Mouse (Mus musculus) kidney, embryonic 16.5 days (tissue): ENCODE measurements around the gene Bclaf1. TPM values are rescaled to one million over a fixed set of nuclear protein-coding genes. Genes with fewer than 3 reads are reported as not detected.

Experiments used
- ATAC-seq: fragments of 200-750 bp; cut with Nextera tagmentation; 2 replicates; pipeline ENCODE4 v1.8.0; 2017; ENCODE audit warnings: moderate TSS enrichment; ENCODE audit not compliant: low FRiP score, low TSS enrichment
- H3K27ac ChIP-seq: fragments of 300-500 bp; sonication (generic); 2 replicates; pipeline ENCODE4 v1.5.1; 2014; ENCODE audit warnings: low read length
- H3K27me3 ChIP-seq: fragments of 300-500 bp; sonication (generic); 2 replicates; pipeline ENCODE4 v1.6.1; 2014; ENCODE audit warnings: low read length, control low read depth, mixed read lengths; ENCODE audit not compliant: insufficient read depth
- H3K36me3 ChIP-seq: fragments of 300-500 bp; sonication (generic); 2 replicates; pipeline ENCODE4 v1.6.1; 2014; ENCODE audit warnings: low read length, control low read depth, mixed read lengths; ENCODE audit not compliant: insufficient read depth
- H3K4me1 ChIP-seq: fragments of 300-500 bp; sonication (generic); 2 replicates; pipeline ENCODE4 v1.6.1; 2014; ENCODE audit warnings: low read length, control low read depth, mixed read lengths; ENCODE audit not compliant: insufficient read depth
- H3K4me2 ChIP-seq: fragments of 300-500 bp; sonication (generic); replicated peaks from 2 replicates; pipeline ENCODE4 v1.6.1; 2014; ENCODE audit warnings: low read depth, low read length
- H3K4me3 ChIP-seq: fragments of 300-500 bp; sonication (generic); 2 replicates; pipeline ENCODE4 v1.5.1; 2014; ENCODE audit warnings: mild to moderate bottlenecking, low read length
- H3K9ac ChIP-seq: fragments of 300-500 bp; sonication (generic); replicated peaks from 2 replicates; pipeline ENCODE4 v1.6.1; 2014; ENCODE audit warnings: low read length
- H3K9me3 ChIP-seq: fragments of 300-500 bp; sonication (generic); 2 replicates; pipeline ENCODE4 v1.6.1; 2016; ENCODE audit warnings: low read length, control low read depth
- WGBS: fragments of 180-500 bp; shearing (Covaris S2); extraction: QIAGEN DNeasy Blood & Tissue Kit; methylation state at CpG from one replicate; pipeline ENCODE4 v1.1.7; 2014; 5-methylcytosine and 5-hydroxymethylcytosine counted together
- polyA plus RNA-seq: library from polyadenylated mRNA; unstranded; fragments of >200 nt; fragmentation: Nextera tagmentation; extraction: Ambion mirVana; gene quantifications from 2 replicates; pipeline ENCODE4 v1.2.1, GENCODE M21; 2015

Gene Bclaf1
- polyA plus RNA-seq, 1 experiment from 2014 or later = 123 TPM

DNA sequence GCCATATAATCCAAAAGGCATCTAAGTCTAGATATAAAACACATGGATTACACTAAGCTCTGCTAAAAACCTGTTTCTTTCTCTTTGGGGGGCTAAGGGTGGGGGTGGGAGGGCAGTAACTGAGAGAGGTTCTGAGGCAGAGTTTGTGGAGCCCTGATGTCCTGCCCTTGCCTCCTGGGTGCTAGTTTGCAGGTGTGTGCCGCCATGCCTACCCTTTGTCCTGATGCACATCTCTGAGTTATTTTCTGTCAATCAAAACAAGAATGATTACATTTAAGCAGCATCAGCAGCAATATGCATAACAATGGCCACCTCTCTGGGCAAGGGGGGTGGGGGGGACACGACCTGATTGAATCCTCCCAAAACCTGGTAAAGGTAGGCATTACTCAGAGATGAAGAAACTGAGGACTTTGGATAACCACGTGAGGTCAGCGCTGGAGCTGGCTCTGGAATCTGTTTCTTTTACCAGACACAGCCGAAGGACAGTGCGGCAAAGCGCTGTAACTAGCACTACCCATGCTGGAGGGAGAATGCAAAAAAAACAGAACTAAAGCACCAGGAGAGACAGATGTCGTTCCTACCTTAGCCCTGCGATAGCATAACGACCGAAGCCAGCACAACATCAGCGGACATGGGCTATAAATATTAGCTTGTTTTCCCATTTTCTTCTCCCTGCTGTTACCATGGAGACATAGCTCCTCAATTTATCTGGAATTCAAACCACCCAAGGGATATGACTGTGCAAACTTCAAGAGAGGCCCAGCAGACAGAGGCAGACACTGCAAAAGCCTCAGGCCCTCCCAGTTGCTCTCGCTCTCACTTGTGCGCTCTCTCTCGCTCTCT lies 26.1 kb upstream of the Bclaf1 start:
- Histone ChIP-seq H3K4me1 (peaks cover 18% of the 10 kb centered on the region), H3K27ac (peak overlapping the region; percentile 14; the same call in 1 of the 2 replicates), H3K4me3 (no peak overlapping the region), H3K36me3 (no peaks in the 10 kb centered on the region), H3K27me3 (no peaks in the 10 kb centered on the region), H3K9ac (0 out of 2 replicates have a peak overlapping the region, but pooled peaks have one; percentile 30), H3K9me3 (no peaks in the 10 kb centered on the region), H3K4me2 (peak overlapping the region; percentile 4; the same call in 1 of the 2 replicates)
- whole genome bisulfite sequencing = 38% methylated on average over 15 of the region's 15 CpGs
- no peak for ATAC-seq

DNA sequence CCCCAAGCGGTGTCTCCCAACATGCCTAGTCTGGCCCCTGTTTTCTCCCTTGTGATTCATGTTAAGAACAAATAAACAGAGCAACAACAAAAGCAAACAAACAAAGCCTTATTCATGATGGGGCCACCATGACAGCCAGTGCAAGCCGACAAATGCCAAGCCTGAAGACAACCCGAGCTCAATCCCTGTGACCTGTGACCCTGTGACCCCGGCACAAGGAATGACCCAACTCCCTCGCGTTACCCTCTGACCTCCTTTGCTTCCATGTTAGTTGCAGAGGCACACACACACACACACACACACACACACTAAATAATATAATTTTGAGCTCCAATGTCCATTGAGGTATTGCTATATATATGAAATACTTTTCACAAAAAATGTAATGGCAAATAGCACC lies 24.9 kb upstream of the Bclaf1 start:
- 47% methylated on average over 6 of the region's 6 CpGs for WGBS
- Histone ChIP-seq H3K4me3 (no peak overlapping the region), H3K9me3 (no peaks in the 10 kb centered on the region), H3K9ac (no peak overlapping the region), H3K27me3 (no peaks in the 10 kb centered on the region), H3K4me1 (peaks cover 18% of the 10 kb centered on the region), H3K4me2 (no peak overlapping the region), H3K27ac (no peak overlapping the region), H3K36me3 (no peaks in the 10 kb centered on the region)
- ATAC-seq = no peak

DNA sequence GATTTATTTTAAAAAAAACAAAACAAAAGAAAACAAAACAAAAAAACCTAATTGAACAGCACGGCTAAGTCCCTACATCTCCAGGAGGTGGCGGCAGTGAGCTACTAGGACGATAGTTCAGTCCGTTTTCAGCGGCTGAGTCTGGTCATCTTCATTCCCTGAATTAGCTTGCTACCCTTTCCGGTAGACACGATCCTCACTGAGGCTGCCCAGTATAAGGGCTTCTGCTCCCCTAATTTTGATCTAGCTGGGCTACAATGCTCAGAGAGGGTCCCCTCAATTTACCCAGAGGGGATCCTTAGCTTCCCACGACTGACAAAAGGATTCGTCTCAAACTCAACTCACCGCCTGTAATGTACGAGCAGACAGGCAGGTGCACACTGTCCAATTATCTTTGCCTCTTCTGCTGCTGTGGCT lies 21.8 kb upstream of the Bclaf1 start:
- WGBS = 15% methylated on average over 11 of the region's 11 CpGs
- Histone ChIP-seq H3K36me3 (no peaks in the 10 kb centered on the region), H3K9ac (no peak overlapping the region), H3K4me3 (peak overlapping the region; percentile 14; the same call in 1 of the 2 replicates), H3K27ac (no peak overlapping the region), H3K4me2 (peak overlapping the region; percentile 49), H3K9me3 (no peaks in the 10 kb centered on the region), H3K27me3 (no peaks in the 10 kb centered on the region), H3K4me1 (peaks cover 16% of the 10 kb centered on the region)
- ATAC-seq = no peak

DNA sequence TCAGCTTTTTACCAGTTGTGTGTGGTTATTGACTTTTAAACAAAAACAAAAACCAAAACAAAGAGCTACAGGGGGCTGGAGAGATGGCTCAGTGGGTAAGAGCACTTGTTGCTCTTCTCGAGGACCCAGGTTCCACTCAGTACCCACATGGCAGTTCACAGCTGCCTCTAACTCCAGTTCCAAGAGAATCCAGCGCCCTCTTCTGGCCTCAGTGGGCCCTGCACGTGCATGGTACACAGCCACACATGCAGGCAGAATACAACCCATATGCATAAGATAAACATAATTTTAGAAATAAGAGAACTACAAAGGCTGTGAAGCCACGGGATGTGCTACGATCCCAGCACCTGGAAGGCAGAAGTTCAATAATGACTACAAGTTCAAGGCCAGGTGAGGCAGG lies 16.3 kb upstream of the Bclaf1 start:
- ATAC-seq = no peak
- Histone ChIP-seq H3K36me3 (no peaks in the 10 kb centered on the region), H3K9me3 (no peaks in the 10 kb centered on the region), H3K4me2 (no peak overlapping the region), H3K4me3 (no peak overlapping the region), H3K4me1 (no peaks in the 10 kb centered on the region), H3K27ac (no peak overlapping the region), H3K27me3 (no peaks in the 10 kb centered on the region), H3K9ac (no peak overlapping the region)
- WGBS = 77% methylated on average over 5 of the region's 5 CpGs

DNA sequence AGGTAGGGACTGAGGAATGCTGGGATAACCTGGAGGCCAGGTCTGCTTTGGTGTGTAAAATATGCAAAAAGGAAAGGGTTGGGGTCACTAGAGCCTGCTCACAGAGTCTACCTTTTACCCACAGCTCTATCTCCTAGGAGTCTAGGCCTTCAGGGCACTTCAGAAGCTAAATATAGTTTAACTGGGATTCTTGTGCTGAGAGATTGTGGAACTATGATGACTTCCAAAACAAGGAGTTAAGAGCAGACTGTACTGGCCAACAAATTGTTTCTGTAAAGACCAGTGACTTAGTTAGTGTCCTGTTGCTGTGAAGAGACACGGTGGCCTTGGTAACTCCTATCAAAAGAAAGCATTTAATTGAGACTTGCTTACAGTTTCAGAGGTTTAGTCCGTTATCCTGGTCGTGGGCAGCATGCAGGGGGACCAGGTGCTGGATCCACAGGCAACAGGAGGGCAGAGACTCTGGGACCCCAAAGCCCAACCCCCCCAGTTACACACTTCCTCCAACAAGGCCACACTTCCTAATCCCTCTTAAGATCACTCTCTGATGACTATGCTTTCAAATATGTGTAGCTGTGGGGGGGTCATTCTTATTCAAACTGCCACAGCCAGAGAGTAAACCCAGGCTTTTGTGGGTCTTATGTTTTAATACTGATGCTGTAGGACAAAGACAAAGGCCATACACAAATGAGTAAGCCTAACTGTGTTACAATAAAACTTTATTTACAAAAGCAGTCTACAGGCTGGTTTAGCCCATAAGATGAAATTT lies 13.9 kb upstream of the Bclaf1 start:
- H3K9ac ChIP-seq = no peak overlapping the region
- no peak for ATAC-seq
- H3K4me1 ChIP-seq = no peaks in the 10 kb centered on the region
- H3K4me2 ChIP-seq = no peak overlapping the region
- H3K9me3 ChIP-seq = no peaks in the 10 kb centered on the region
- H3K27ac ChIP-seq = no peak overlapping the region
- no peaks in the 10 kb centered on the region for H3K27me3 ChIP-seq
- no peak overlapping the region for H3K4me3 ChIP-seq
- H3K36me3 ChIP-seq = no peaks in the 10 kb centered on the region
- WGBS = 59% methylated on average over 3 of the region's 3 CpGs

DNA sequence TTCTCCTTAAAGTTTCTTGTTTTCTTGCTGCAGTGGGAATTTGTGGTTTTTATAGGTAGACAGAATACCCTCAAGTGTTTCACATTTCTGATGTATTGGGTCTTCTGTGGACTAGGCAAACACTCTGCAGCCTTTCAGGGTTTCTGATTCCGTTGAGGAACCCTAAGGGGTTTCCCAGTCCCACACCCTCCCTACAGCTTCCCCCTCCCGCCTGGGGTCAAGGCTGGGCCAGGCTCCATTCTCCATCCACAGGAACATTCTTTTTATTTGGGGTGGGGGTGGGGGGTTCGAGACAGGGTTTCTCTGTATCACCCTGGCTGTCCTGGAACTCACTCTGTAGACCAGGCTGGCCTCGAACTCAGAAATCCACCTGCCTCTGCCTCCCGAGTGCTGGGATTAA lies 13.2 kb upstream of the Bclaf1 start:
- no peaks in the 10 kb centered on the region for H3K36me3 ChIP-seq
- H3K9me3 ChIP-seq = no peaks in the 10 kb centered on the region
- no peak overlapping the region for H3K27ac ChIP-seq
- ATAC-seq = no peak
- no peak overlapping the region for H3K4me3 ChIP-seq
- no peaks in the 10 kb centered on the region for H3K4me1 ChIP-seq
- H3K9ac ChIP-seq = no peak overlapping the region
- no peak overlapping the region for H3K4me2 ChIP-seq
- no peaks in the 10 kb centered on the region for H3K27me3 ChIP-seq
- 70% methylated on average over 5 of the region's 5 CpGs for WGBS

DNA sequence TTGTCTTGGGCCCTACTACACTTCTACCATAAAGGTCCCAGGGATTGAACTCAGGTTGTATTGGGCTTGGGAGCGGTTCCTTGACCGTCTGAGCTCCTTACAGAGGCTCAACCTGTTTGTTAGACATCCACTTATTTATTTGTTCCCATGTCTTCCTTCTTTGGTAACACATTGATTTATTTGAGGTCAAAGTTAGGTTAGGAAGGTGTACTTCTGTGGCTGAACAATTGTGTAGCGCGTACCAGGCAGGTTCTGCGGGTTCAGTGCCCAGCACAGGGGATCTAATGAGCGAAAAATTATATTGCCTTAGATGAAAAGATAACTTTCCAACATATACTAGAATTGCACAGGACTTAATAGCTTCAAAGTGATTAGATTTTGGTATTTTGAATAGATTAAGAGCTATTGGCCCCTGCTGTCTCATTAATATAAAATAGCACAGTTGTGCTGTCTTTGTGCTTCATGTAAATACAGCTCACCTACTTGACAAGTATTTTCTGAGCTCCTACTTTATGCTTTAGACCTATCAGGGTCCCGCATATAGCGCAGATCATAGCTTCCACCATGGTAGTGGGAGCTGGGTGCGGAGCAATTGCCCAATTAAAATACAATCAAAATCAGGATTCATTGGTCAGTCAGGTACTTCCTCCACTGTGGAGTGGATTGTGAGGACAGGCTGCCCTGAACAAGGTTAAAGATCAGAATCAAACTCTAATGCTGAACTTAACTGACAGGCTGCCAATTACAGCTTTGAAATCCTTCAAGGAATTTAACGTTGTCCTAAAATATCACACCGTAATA lies 1.1 kb upstream of the Bclaf1 start:
- WGBS = 45% methylated on average over 11 of the region's 11 CpGs
- Histone ChIP-seq H3K27me3 (no peaks in the 10 kb centered on the region), H3K4me1 (peaks cover 14% of the 10 kb centered on the region), H3K27ac (peak overlapping the region; percentile 100), H3K9ac (peak overlapping the region; percentile 96), H3K4me2 (peak overlapping the region; percentile 89), H3K4me3 (peak overlapping the region; percentile 87), H3K9me3 (no peaks in the 10 kb centered on the region), H3K36me3 (no peaks in the 10 kb centered on the region)
- peak; percentile 0; the same call in 1 of the 2 replicates for ATAC-seq

DNA sequence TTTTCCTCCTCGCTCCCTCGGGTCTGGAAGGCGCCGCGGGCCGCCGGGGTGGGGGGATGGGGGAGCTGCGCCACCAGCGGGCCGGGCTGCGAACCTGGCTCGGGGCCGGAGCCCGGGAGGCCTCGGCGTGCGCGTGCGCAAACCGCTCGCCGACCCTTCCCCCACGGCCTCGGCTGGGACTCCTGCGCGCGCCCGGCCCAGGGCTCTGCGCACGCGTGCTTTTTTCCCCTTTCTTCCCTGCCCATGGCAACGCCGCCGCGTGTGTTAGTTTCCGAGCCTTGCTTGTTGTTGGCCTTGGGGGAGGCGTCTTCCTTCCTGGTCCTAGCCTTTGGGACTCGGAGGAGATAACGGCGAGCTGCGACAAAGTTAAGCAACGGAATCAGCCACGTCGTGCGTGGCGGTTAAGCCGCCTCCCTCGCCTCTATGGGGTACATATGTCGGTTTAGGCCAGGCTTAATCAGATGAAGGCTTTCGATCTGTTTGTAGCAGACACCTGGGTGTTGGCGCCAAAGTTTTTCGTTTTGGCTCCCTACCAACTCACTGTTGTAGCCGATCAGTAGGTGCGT lies 550 bp downstream of the Bclaf1 start:
- peak overlapping the region; percentile 68 for H3K4me2 ChIP-seq
- WGBS = under 1% methylated on average over 47 of the region's 54 CpGs
- no peaks in the 10 kb centered on the region for H3K9me3 ChIP-seq
- no peaks in the 10 kb centered on the region for H3K27me3 ChIP-seq
- H3K9ac ChIP-seq = peak overlapping the region; percentile 95
- no peaks in the 10 kb centered on the region for H3K36me3 ChIP-seq
- H3K27ac ChIP-seq = peak overlapping the region; percentile 100
- H3K4me3 ChIP-seq = peak overlapping the region; percentile 87
- peak; percentile 85 for ATAC-seq
- H3K4me1 ChIP-seq = peaks cover 14% of the 10 kb centered on the region

DNA sequence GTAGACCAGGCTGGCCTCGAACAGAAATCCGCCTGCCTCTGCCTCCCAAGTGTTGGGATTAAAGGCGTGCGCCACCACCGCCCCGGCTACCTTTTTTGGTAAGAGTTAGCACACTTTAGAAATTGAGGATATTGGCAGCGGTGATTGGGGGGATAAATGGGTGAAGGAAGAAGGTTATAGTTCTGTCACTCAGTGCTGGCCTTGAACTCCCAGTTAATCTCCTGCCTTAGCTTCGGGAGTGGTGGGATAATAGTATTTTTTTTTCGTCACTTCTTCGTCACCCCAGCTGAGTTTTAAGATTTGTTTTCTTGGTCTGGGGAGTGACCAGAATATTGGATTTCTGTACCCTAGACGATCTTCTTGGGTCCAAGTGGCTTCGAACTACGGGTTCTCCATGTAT lies 1.2 kb downstream of the Bclaf1 start:
- H3K4me3 ChIP-seq = peak overlapping the region; percentile 87
- H3K4me1 ChIP-seq = peaks cover 14% of the 10 kb centered on the region
- H3K36me3 ChIP-seq = peaks cover 5% of the 10 kb centered on the region; the same call in 1 of the 2 replicates
- no peak overlapping the region for H3K27ac ChIP-seq
- H3K27me3 ChIP-seq = no peaks in the 10 kb centered on the region
- H3K9ac ChIP-seq = peak overlapping the region; percentile 95
- no peak for ATAC-seq
- WGBS = 41% methylated on average over 13 of the region's 13 CpGs
- no peaks in the 10 kb centered on the region for H3K9me3 ChIP-seq
- peak overlapping the region; percentile 68 for H3K4me2 ChIP-seq
